Mouse (Mus musculus) left cerebral cortex, postnatal 25 days (tissue): ENCODE data around the gene 1700029I15Rik. TPM values are rescaled to one million over a fixed set of nuclear protein-coding genes. Genes with fewer than 3 reads are reported as not detected.
"Not testable (repeated sequence)": the region's sequence is repeated elsewhere in the genome, so short reads cannot be mapped to it uniquely, and the experiment has no call there.

Experiments used
- DNase-seq, 2 experiments: peaks; one replicate each; pipeline ENCODE4 v3.0.0; 2022; ENCODE audit warnings: low spot score in 2 of 2, mixed read lengths in 1 of 2
- intact Hi-C: fragments of 180-260 bp; cut with DNase I; formaldehyde crosslinking; loops from one replicate; pipeline ENCODE4 v1.15.1; 2025
- total RNA-seq, 2 experiments: library from RNA; stranded (reverse); gene quantifications; 2 replicates each; pipeline ENCODE4 v1.2.3; 2021

Gene 1700029I15Rik
- total RNA-seq, 2 experiments from 2014 or later, result 3.4 to 4.4 TPM

DNA sequence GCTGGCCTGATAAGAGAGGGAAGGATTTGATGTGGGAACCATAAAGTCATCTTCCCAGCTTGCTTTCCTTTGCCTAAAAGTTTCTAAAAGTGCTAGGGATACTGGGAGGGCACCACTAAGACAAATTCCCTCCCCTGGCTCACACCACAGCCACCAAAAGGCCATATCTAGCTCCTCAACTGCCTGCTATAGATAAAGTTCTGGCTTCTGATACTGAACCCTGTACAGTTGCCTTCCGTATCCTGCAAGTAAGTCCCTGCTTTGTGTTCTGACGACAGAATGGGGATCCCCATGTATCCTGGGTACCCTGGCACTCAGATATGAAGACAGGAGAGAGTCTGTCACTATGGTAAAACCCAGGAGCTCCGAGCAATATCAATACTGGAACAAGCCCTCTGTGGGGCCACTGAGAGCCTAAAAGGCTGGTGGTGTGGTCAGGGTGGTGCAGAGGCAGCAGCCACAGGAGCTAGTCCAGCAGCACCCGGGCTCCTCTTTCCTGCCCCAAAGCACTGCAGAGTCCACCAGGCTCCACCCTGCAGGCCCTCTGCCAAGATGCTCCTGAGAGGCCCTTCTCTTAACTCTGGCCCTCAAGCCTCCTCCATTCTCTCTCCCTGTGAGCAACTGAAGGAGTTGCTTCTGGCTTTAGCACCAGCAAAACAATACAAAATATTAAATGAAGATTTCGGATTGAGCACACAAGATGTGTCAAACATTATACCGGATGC lies 8.0 kb downstream of the 1700029I15Rik start:
- DNase-seq, result no peak
- intact Hi-C loops, result no loop called here

DNA sequence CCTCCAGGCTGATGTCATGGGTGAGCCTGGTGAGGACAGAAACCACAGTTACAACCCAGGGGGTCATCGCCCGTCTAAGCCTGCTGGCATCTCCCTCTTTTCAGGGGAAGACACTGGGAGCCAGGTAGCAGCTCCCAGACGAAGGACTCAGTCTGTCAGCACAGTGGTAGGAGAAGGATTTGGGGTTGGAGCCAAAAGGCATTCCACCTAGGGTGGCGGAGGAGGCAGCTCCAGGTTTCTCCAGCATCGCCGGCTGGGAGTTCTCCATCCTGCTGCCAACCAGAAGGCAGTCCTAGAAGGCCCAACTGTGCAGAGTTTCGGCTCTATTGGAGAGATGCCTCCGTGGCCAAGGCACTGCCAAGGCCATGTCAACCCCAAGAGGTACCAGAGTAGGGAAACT lies 8.8 kb downstream of the 1700029I15Rik start:
- peak in 1 of 2 experiments; percentile 83 for DNase-seq
- intact Hi-C loops, result no loop called here

DNA sequence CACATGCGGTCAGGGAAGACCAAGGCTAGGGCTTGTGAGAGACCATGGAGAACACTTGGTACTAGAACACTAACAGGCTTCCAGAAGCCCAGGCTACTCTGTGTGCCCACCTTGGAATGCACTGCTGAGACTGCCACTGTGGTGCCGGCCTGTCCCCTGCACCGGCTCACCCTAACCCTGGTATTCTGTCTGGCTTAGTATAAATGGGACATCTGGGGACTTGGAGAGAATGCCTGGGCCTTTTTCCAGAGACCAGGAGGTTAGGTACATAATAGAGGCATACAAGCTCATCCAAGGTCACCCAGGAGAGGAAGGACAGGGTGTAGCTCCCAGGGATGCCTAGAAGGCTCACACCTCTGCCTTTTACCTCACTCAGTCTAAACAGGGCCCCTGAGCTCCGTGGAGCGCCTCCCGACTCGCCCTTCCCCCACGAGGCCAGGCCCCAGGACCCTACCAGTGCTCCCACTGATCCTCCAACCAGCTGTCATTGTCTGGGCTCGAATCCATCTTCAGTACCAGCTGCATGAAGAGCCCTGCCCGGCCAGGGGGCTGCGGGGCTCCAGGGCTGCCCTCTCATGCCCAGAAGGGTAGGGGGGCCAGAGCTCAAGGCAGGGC lies 9.5 kb downstream of the 1700029I15Rik start:
- intact Hi-C loops, result no loop called here
- no peak for DNase-seq

DNA sequence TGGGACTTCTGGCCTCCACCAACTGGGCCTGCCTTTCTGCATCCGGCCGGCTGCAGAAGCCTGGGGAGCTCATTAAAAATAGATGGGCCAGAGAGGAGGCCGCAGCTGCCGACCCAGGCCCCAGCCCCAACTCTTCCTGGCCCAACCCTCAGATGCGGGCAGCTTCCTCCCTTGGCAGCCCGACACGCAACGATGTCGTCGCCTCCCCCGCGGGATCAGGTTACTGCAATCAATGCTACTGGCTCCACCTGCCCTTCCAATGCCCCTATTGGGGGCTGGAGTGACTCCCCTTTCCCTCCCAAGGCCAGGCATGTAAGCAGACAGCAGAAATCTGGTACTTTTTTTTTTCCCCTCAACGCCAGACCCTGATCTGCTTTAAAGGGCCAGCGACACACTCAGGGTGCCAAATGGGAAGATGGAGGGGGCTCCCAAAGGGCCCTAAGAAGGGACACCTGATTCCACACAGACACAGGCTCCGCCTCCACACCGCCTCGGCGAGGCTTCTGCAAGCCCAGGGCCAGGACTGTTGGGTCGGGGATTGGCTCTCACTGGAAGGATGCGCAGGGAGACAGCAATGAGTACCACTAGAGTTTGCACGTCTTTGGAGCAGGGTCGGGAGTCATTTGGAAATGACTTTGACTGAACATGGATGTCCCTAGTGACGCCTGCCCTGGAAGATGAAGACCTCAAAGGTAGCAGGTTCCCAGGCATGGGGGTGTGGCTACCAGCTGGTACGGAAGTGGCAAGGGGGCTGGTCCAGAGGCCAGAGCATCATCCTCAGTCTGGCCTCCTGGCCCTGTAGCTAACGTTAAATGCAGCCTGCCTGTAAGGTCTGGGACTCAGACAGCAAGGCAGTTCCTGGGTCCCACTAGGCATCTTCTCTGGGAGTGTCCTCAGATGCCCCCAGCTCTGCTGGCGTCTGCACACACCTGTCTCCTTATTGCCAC lies 10.3 kb downstream of the 1700029I15Rik start:
- DNase-seq, result no peak
- intact Hi-C loops, result no loop called here

DNA sequence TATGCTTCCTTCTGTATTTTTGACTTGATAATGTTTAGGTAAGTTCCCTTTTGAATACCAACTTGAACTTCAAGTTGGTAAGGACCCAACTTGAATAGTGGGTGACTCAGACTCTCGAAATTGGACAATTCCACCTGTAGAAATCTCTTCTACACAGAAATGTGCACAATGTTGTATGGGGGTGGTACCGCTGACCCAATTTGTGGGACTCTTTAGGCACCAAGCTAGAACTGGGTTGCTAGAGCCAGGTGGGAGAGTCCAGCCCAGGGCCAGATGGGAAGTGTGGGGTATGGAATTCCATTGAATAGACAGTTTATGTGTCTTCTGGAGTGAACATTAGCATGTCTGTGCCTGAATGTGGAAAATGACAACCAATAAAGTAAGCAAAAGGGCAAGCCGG lies 13.2 kb downstream of the 1700029I15Rik start:
- intact Hi-C loops, result no loop called here
- DNase-seq, result peak in 1 of 2 experiments; percentile 65

DNA sequence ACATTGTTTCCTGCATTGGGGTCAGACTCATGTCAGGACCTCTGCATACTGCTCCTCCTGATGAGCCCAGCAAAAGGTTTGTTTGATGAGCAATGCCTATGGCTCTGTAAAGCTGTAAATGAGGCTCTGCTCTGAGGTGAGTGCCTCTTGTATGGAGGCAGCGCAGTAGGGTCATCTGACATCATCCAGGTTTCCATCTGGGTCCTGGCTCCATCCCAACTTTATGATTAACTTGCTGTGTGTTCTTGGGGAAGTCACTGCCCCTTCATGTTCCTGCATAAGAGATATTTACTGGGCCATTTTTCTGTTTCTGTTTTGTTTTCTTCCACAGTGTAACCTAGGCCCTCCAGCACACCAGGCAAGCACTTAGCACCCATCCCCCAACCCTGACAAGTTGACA lies 15.1 kb downstream of the 1700029I15Rik start:
- intact Hi-C loops, result no loop called here
- no peak for DNase-seq

DNA sequence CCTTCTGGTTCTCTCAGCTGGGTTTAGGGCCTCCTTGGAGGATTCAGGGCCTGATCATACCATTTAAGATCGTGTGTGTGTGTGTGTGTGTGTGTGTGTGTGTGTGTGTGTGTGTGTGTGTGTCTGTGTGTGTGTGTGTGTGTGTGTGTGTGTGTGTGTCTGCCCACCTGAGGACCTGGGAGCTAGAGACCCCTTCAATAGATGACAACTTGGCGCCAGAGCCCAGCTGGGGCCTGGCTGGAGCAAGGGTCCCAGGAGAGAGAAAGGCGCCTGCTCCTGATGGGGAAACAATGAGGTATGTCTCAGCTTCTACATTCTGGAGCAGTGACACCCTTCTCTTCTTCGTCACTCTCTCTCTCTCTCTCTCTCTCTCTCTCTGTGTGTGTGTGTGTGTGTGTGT lies 17.5 kb downstream of the 1700029I15Rik start:
- intact Hi-C loops, DNase-seq: not testable (repeated sequence)

DNA sequence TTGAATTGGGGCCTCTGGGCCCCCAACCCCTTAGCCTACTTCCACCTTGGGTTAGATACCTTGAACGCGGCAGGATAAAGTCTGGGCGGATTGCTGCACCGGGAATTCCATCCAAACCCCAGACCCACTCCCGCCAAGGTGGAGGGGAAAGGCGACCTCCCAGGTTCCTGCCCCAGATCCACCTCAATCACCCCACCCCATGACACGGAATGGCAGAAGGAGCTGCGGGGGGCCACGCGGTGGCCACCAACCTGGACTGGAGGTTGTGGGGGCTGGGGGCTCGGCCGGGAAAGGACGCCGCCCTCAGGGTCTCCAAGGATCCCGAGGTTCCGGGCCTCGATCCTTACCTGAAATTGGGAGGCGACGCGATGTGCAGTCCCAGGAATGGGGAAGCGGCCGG lies 18.3 kb downstream of the 1700029I15Rik start:
- DNase-seq, result no peak
- intact Hi-C loops, result no loop called here

DNA sequence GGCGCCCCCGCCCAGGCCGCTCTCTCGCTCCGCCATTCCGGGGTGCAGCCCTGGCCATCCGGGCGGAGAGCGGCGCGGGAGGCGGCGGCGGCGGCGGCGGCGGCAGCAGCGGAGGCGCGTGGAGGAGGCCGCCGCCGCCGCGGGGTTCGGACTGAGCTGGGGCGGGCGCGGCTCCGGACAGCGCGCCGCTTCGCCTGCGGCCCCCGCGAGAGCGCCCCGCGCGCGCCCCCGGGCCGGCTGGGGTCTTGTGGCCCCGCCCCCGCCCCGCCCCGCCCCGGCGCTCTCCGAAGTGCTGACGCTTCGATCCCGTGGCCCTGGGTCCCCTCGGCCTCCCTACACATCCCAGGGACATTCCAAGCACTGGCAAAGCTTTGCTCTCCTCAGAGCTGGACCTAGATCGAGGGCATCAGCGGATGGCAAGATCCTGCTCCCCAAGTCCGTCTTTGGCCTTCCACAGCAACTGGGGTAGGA lies 18.8 kb downstream of the 1700029I15Rik start, which contains the start of gene Mapk8ip1:
TSS of gene Mapk8ip1 (minus strand) at position 173 of the 471 bp plus-strand sequence.
- DNase-seq, result no peak
- intact Hi-C loops, result no loop called here

DNA sequence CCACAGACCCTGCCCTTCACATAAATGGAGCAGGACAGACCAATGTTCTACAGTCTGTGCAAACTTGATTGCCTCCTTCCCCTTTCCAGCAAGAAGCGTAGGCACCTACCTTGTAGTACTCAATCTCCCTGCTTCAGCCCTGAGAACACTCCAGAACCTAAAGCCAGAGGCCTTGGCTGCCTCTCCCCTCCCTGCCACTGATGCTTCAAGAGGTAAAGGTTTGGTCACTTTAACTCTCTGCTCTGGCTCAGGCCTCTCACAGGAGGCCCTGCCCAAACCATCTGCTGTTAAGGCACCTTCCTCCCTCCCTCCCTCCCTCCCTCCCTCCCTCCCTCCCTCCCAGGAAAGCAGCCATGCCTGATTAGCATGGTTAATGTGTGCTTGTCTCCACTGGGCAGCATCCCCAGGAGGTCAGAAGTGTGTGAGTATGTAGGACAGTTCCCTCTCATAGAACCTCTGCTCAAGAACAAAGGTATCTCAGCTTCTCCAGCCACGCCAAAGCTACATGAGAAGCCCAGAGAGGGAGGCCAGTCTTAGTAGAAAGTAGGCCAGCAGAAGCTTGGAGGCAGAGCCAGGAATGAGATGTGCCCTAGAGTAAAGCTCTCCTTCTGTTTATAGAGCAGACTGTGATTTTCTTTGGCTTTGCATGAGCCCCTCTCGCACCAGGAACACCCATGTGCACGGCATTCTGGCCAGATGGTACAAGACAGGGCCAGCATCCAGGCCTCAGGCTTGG lies 20.4 kb downstream of the 1700029I15Rik start:
- DNase-seq, result peak; percentile 3 to 73
- intact Hi-C loops, result no loop called here

DNA sequence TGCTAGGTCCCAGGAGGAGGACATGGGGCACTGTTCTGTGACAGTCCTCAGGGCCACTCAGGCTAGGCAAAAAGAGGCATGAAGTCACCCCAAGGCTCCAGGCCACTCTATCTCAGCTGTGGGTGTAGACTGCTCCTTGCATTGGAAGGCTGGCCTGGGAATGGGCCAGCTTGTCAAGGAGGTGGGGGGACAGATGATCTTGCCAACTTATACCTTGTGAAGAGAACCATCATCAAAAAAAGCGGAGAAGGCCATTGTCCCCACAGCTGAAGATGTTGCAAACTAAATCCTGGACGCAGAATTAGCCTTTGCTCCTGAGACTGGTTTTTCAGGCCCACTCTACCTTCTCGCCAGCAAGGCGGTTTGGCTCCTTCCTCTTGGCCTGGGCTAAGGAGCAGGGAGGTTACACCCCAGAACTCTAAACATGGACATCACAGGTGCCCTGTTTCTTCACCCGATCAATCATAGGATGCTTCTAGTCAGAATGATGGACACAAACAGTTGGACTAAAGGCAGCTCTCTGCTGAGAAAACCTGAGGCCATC lies 21.5 kb downstream of the 1700029I15Rik start:
- DNase-seq, result no peak
- intact Hi-C loops, result no loop called here

DNA sequence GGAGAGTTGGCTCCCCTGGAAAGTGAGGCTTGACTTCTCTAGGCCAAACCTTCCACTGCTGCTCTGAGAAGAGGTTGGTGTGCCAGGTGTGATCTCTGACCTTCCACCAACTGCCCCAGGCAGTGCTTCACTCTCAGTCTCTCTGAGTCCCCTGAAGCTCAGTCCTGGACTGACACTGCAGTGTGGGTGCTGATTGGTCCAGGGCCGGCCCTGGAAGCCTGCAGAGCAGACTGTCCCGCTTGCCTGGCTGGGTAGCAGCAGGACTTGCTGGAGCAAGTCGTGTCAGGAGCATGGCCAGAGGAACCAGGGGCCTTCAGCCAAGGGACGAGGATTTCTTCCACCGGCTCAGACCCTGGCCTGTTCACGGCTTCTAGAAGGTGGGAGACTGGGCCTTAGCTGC lies 22.4 kb downstream of the 1700029I15Rik start:
- intact Hi-C loops, result no loop called here
- DNase-seq, result no peak

DNA sequence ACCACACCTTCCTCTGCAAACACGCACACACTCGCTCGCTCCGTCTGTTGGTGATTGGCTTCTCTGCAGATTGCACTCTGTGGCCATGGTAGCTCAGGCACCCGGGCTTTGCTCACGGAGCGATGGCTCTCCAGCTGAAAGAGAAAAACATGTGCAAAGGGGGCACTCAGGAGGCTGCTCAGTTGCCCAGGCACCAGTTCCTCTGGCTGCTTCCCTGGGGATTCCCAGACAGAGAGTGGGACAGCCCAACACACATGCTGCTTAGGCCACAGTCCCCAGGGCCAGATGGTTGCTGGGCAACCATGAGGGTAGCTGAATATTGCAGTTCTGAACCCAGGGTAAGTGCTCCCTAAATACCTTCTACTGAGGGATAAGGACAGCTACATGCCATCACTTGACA lies 23.3 kb downstream of the 1700029I15Rik start:
- intact Hi-C loops, result no loop called here
- no peak for DNase-seq

DNA sequence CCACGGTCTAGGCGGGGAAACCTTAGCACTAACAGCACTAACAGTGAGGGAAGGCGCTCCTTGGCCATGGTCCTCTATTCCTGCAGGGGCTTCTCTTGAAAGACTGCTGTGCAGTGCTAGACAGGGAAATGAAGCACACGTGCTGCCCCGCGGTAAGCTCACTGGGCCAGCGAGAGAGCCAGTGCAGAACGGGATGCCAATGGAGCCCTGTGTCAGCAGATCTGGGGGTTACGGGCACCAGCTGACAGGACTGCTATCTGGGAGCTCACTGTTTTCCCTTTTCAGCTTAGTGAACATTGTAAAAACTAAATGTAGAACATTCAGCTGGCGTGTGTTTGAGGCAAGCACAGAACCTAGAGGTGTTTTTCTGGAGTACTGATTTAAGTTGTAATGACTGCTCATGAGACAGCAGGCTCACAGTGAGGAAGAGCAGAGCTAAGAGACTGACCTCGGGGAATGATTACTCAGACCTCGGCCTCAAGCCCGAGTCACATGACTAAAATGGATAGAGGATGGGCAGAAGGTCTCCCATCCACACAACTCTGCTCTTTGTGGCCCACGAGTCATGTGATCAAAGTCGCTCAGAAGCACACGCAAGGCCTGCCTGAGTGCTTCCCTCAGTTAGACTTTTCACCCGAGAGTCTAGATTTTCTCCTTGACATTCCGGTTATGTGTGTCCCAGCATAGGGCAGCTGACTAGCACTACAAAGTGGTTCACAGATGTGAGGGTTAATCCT lies 26.1 kb downstream of the 1700029I15Rik start:
- no peak for DNase-seq
- intact Hi-C loops, result no loop called here

DNA sequence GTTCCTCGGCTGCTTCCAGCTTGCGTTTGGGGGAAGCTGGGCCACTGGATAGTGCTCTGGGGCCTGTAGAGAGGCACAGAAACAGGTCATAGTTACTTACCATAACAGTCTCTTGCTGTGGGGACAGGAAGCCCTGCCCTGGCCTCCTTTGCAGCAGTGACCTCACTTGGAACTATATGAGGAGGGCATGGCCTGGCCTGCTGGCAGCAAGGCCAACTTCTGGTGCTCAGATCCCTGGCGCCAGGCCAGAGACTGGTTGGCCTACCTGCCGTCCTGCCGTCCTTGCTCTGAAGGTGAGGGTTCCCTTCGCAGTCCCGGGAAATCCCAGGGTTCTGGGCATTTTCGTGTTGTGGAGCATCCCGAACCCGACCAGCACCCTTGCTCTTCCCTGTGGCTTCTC lies 29.4 kb downstream of the 1700029I15Rik start:
- no peak for DNase-seq
- intact Hi-C loops, result no loop called here

DNA sequence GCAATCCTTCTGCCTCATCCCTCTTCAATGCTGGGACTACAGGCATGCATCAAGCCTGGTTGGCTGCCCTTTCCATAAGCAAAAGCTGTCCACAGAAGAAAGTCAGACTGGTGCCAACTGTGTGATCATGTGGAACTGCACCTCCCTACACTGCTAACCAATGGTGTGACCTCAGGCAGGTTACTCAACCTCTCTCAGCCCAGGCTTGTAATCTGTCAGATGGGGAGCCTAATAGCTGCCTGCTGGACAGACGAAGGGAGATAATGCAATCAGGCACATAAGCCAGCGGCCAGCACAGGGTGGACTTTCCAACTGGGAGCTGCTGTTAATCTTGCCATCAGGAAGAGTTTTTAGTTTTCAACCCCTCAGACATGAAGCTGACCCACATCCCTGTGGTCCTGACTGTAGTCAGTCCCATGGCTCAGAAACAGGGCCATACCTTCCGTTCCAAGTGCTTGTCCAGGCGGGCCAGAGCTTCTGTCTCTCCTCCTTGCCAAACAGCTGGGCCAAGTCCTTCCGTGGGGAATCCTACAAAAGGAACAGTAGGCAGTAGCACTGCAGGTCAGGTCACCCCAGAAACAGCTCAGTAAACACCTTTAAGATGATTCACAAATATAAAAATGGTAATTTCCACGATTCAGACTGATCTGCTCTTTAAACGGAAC lies 39.5 kb downstream of the 1700029I15Rik start:
- DNase-seq, result no peak
- intact Hi-C loops, result no loop called here

DNA sequence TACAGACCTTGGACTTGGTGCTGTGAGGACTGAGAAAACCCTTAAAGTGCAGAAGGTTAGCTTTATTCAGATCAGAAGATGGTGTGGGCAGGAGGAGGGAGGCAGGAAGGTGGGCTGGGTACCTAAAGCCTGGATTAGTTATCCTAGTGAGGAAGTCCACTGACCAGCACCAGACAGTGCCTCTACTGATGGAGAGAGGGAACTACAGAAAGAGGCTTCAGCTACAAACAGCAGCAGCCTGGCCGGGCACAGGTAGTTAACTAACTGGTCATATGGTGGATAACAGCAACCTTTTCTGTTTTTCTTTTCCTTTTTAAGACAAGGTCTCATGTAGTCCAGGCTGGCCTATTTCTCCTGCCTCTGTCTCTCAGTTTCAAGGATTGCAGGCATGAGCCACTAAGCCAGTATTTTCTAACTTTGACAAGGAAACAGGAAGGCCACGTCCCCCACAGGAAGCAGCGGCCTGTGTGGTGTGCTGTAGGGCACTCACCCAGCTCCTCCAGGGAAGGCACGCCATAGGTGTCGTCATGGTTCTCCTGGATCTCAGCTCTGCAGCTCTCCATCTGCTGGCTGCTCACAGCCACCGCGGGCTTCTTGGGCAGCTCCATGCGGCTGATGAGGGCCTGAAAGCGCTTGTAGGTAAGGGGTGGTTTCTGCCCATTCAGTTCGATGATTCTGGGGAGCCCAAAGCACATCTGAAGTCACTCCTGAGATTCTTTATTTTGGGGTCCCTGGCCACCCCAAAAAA lies 40.2 kb downstream of the 1700029I15Rik start:
- DNase-seq, result no peak
- intact Hi-C loops, result no loop called here
